14 mouse cellular contexts compared by ENCODE assay signal in genomic region chr17:35832400-35833238, GRCm38 (mm10). TPM values are rescaled to one million over a fixed set of nuclear protein-coding genes. Genes with fewer than 3 reads are reported as not detected.
DNase-seq lines count a peak whose midpoint lies in the region; ATAC-seq and TF ChIP-seq lines count a peak whose summit lies in the region.
"Had no signal": no experiment of that assay in that cellular context is flagged by ENCODE, and none has a peak within 500 bp of the region (broad histone marks: within the 10 kb centered on the region; RNA-seq: fewer than 3 reads in every experiment).

No protein-coding gene starts in this region.

- H3K27me3 ChIP-seq in forebrain, embryonic 10.5 days (ENCODE audit: poor library complexity, severe bottlenecking) = no peaks in the 10 kb centered on the region
- H3K27me3 ChIP-seq in forebrain, embryonic 12.5 days = no peaks in the 10 kb centered on the region
- H3K27me3 ChIP-seq in stomach, embryonic 15.5 days (replicated peaks) = no peaks in the 10 kb centered on the region
- H3K27me3 ChIP-seq in stomach, postnatal 0 days (ENCODE audit: control insufficient read depth, insufficient read depth, low read length) = no peaks in the 10 kb centered on the region
- H3K27me3 ChIP-seq in liver, embryonic 14.5 days (ENCODE audit: control insufficient read depth, insufficient read depth, low read length) = no peaks in the 10 kb centered on the region
- no peaks in the 10 kb centered on the region for H3K27me3 ChIP-seq in lung, postnatal 0 days (replicated peaks; ENCODE audit: insufficient read depth, low read length)
- H3K27me3 ChIP-seq: heart, embryonic 12.5 days; megakaryocyte, embryonic 14.5 days; Patski had no signal

- no peak overlapping the region for H3K4me2 ChIP-seq in forebrain, embryonic 12.5 days
- H3K4me2 ChIP-seq in stomach, embryonic 15.5 days = no peak overlapping the region
- H3K4me2 ChIP-seq in stomach, postnatal 0 days (replicated peaks; ENCODE audit: low read depth) = no peak overlapping the region
- H3K4me2 ChIP-seq in liver, embryonic 14.5 days (ENCODE audit: low read depth) = no peak overlapping the region
- no peak overlapping the region for H3K4me2 ChIP-seq in lung, postnatal 0 days (replicated peaks; ENCODE audit: low read depth, low read length)
- H3K4me2 ChIP-seq: heart, embryonic 12.5 days had no signal

- no peak for ATAC-seq in forebrain, embryonic 12.5 days (ENCODE audit: low FRiP score)
- no peak for ATAC-seq in stomach, embryonic 15.5 days (ENCODE audit: insufficient read depth, low FRiP score, low read depth)
- no peak for ATAC-seq in stomach, postnatal 0 days (ENCODE audit: low FRiP score, low TSS enrichment)
- no peak for ATAC-seq in liver, embryonic 14.5 days (ENCODE audit: insufficient read depth)
- no peak for ATAC-seq in megakaryocyte progenitor cell, adult 5-6 weeks (replicated peaks; ENCODE audit: poor library complexity)
- no peak for ATAC-seq in lung, postnatal 0 days
- ATAC-seq: intestine, postnatal 0 days; Patski had no signal

- no peak for TF ChIP-seq EP300 in stomach, postnatal 0 days (optimal IDR thresholded peaks at IDR 0.05)
- TF ChIP-seq EP300 in liver, embryonic 14.5 days (IDR thresholded peaks at IDR 0.05; ENCODE audit: low read depth) = no peak
- no peak for TF ChIP-seq EP300 in lung, postnatal 0 days (IDR thresholded peaks at IDR 0.05)

- no peak overlapping the region for H3K9ac ChIP-seq in forebrain, embryonic 12.5 days
- no peak overlapping the region for H3K9ac ChIP-seq in stomach, embryonic 15.5 days
- no peak overlapping the region for H3K9ac ChIP-seq in stomach, postnatal 0 days (ENCODE audit: low read length)
- H3K9ac ChIP-seq in liver, embryonic 14.5 days (replicated peaks) = peak overlapping the region; percentile 21; the same call in 1 of the 2 replicates
- no peak overlapping the region for H3K9ac ChIP-seq in lung, postnatal 0 days (replicated peaks; ENCODE audit: low read depth)
- H3K9ac ChIP-seq: heart, embryonic 12.5 days had no signal

- no peak for TF ChIP-seq CTCF in stomach, postnatal 0 days (IDR thresholded peaks at IDR 0.05; ENCODE audit: low read depth)
- no peak for TF ChIP-seq CTCF in liver, embryonic 14.5 days (IDR thresholded peaks at IDR 0.05; ENCODE audit: low read depth)
- no peak for TF ChIP-seq CTCF in lung, postnatal 0 days (IDR thresholded peaks at IDR 0.05)

- DNase-seq in forebrain, embryonic 10.5 days (ENCODE audit: extremely low spot score, low spot score) = peak; percentile 31
- no peak for DNase-seq in stomach, postnatal 0 days (ENCODE audit: low spot score)
- no peak for DNase-seq in liver, embryonic 14.5 days (ENCODE audit: low read depth in 3 of 3, low spot score in 3 of 3)
- no peak for DNase-seq in layer of hippocampus, adult 9-10 months (ENCODE audit: low spot score)
- DNase-seq in lung, postnatal 0 days (ENCODE audit: low spot score) = no peak
- DNase-seq: cerebellum, adult 8-10 months had no signal

- H3K4me1 ChIP-seq in forebrain, embryonic 10.5 days = peaks cover 43% of the 10 kb centered on the region
- peaks cover 36% of the 10 kb centered on the region for H3K4me1 ChIP-seq in forebrain, embryonic 12.5 days
- peaks cover 38% of the 10 kb centered on the region for H3K4me1 ChIP-seq in stomach, embryonic 15.5 days
- H3K4me1 ChIP-seq in stomach, postnatal 0 days (replicated peaks; ENCODE audit: control insufficient read depth, insufficient read depth) = 0 out of 2 replicates have a peak, but pooled peaks cover 5% of the 10 kb centered on the region
- H3K4me1 ChIP-seq in liver, embryonic 14.5 days (replicated peaks; ENCODE audit: control insufficient read depth in 2 of 2, insufficient read depth in 2 of 2, low read length in 1 of 2) = peaks cover 13 to 22% of the 10 kb centered on the region in 2 experiments
- peaks cover 5% of the 10 kb centered on the region; the same call in 1 of the 2 replicates for H3K4me1 ChIP-seq in lung, postnatal 0 days (ENCODE audit: insufficient read depth, low read depth, low read length)

- no peak overlapping the region for H3K27ac ChIP-seq in forebrain, embryonic 10.5 days
- H3K27ac ChIP-seq in forebrain, embryonic 12.5 days = no peak overlapping the region
- H3K27ac ChIP-seq in stomach, embryonic 15.5 days = 0 out of 2 replicates have a peak overlapping the region, but pooled peaks have one; percentile 22
- H3K27ac ChIP-seq in stomach, postnatal 0 days (replicated peaks) = no peak overlapping the region
- H3K27ac ChIP-seq in liver, embryonic 14.5 days = no peak overlapping the region; the same call in 1 of the 2 replicates
- no peak overlapping the region for H3K27ac ChIP-seq in lung, postnatal 0 days (ENCODE audit: low read length)
- H3K27ac ChIP-seq: layer of hippocampus, adult 2 months had no signal

- H3K4me3 ChIP-seq in forebrain, embryonic 10.5 days = peak overlapping the region; percentile 7; the same call in 1 of the 2 replicates
- H3K4me3 ChIP-seq in forebrain, embryonic 12.5 days (replicated peaks) = no peak overlapping the region
- no peak overlapping the region for H3K4me3 ChIP-seq in stomach, embryonic 15.5 days (replicated peaks)
- H3K4me3 ChIP-seq in stomach, postnatal 0 days (ENCODE audit: low read depth, low read length) = no peak overlapping the region
- H3K4me3 ChIP-seq in liver, embryonic 14.5 days (ENCODE audit: insufficient read depth in 1 of 2, low read depth in 2 of 2, low read length in 2 of 2) = no peak overlapping the region
- no peak overlapping the region for H3K4me3 ChIP-seq in lung, postnatal 0 days (ENCODE audit: low read depth, low read length)
- H3K4me3 ChIP-seq: heart, embryonic 12.5 days; layer of hippocampus, adult 2 months; megakaryocyte, embryonic 14.5 days had no signal

- H3K36me3 ChIP-seq in forebrain, embryonic 10.5 days (replicated peaks) = peaks cover 91% of the 10 kb centered on the region
- H3K36me3 ChIP-seq in forebrain, embryonic 12.5 days (replicated peaks) = peaks cover 60% of the 10 kb centered on the region
- peaks cover 35% of the 10 kb centered on the region for H3K36me3 ChIP-seq in stomach, embryonic 15.5 days
- H3K36me3 ChIP-seq in stomach, postnatal 0 days (ENCODE audit: control insufficient read depth, insufficient read depth, low read length) = peaks cover 18% of the 10 kb centered on the region
- peaks cover 54% of the 10 kb centered on the region for H3K36me3 ChIP-seq in liver, embryonic 14.5 days (replicated peaks; ENCODE audit: control insufficient read depth, insufficient read depth, low read depth)
- peaks cover 39% of the 10 kb centered on the region for H3K36me3 ChIP-seq in lung, postnatal 0 days (ENCODE audit: insufficient read depth, low read length)

- 71% methylated on average over 8 of the region's 8 CpGs for WGBS in forebrain, embryonic 10.5 days
- 70% methylated on average over 8 of the region's 8 CpGs for WGBS in forebrain, embryonic 12.5 days
- WGBS in stomach, embryonic 15.5 days = 56% methylated on average over 8 of the region's 8 CpGs
- WGBS in stomach, postnatal 0 days = 55% methylated on average over 8 of the region's 8 CpGs
- WGBS in liver, embryonic 14.5 days (ENCODE audit: insufficient replicate concordance) = 69% methylated on average over 8 of the region's 8 CpGs
- WGBS in lung, postnatal 0 days = 57% methylated on average over 8 of the region's 8 CpGs

- no peaks in the 10 kb centered on the region for H3K9me3 ChIP-seq in forebrain, embryonic 10.5 days
- no peaks in the 10 kb centered on the region for H3K9me3 ChIP-seq in forebrain, embryonic 12.5 days
- no peaks in the 10 kb centered on the region for H3K9me3 ChIP-seq in stomach, embryonic 15.5 days
- no peaks in the 10 kb centered on the region for H3K9me3 ChIP-seq in stomach, postnatal 0 days (ENCODE audit: control insufficient read depth, low read length)
- H3K9me3 ChIP-seq in liver, embryonic 14.5 days (ENCODE audit: control insufficient read depth, low read length) = no peaks in the 10 kb centered on the region
- no peaks in the 10 kb centered on the region for H3K9me3 ChIP-seq in lung, postnatal 0 days (ENCODE audit: low read length)
- H3K9me3 ChIP-seq: megakaryocyte, embryonic 14.5 days had no signal

RNA-seq across cellular contexts. Expression of gene Tubb5, which starts 5.5 kb away (rescaled TPM):
- polyA plus RNA-seq in forebrain, embryonic 10.5 days (2016; fragmentation: Nextera tagmentation; extraction: Ambion mirVana) = 1,607 and 1,608 TPM in 2 replicates
- 1,541 and 1,619 TPM in 2 replicates for polyA plus RNA-seq in forebrain, embryonic 12.5 days (2016; fragmentation: Nextera tagmentation; extraction: Ambion mirVana)
- 762 and 772 TPM in 2 replicates for polyA plus RNA-seq in stomach, embryonic 15.5 days (2015; fragmentation: Nextera tagmentation; extraction: Ambion mirVana)
- polyA plus RNA-seq in stomach, postnatal 0 days (2015; fragmentation: Nextera tagmentation; extraction: Ambion mirVana) = 251 and 296 TPM in 2 replicates
- 460 and 467 TPM in 2 replicates for polyA plus RNA-seq in liver, embryonic 14.5 days (2012; rRNA removed)
- polyA plus RNA-seq in liver, embryonic 14.5 days (2014; fragmentation: Nextera tagmentation; extraction: Ambion mirVana) = 330 and 363 TPM in 2 replicates
- total RNA-seq in megakaryocyte progenitor cell, adult 5-6 weeks (2015) = 871 and 938 TPM in 2 replicates
- total RNA-seq in megakaryocyte progenitor cell, adult 5-6 weeks (2017) = 947 and 991 TPM in 2 replicates
- polyA plus RNA-seq in lung, postnatal 0 days (2015; fragmentation: Nextera tagmentation; extraction: Ambion mirVana) = 292 and 298 TPM in 2 replicates

RNA-seq across cellular contexts. Expression of gene Mdc1, which starts 8.7 kb away (rescaled TPM):
- 26.9 and 29.3 TPM in 2 replicates for polyA plus RNA-seq in forebrain, embryonic 10.5 days (2016; fragmentation: Nextera tagmentation; extraction: Ambion mirVana)
- polyA plus RNA-seq in forebrain, embryonic 12.5 days (2016; fragmentation: Nextera tagmentation; extraction: Ambion mirVana) = 22.3 and 26.1 TPM in 2 replicates
- 15.2 and 19.7 TPM in 2 replicates for polyA plus RNA-seq in stomach, embryonic 15.5 days (2015; fragmentation: Nextera tagmentation; extraction: Ambion mirVana)
- polyA plus RNA-seq in stomach, postnatal 0 days (2015; fragmentation: Nextera tagmentation; extraction: Ambion mirVana) = 2.1 and 2.2 TPM in 2 replicates
- polyA plus RNA-seq in liver, embryonic 14.5 days (2012; rRNA removed) = 9.2 and 10.0 TPM in 2 replicates
- 6.3 and 9.1 TPM in 2 replicates for polyA plus RNA-seq in liver, embryonic 14.5 days (2014; fragmentation: Nextera tagmentation; extraction: Ambion mirVana)
- total RNA-seq in megakaryocyte progenitor cell, adult 5-6 weeks (2015) = 77.6 and 77.8 TPM in 2 replicates
- total RNA-seq in megakaryocyte progenitor cell, adult 5-6 weeks (2017) = 17.5 and 17.6 TPM in 2 replicates
- polyA plus RNA-seq in lung, postnatal 0 days (2015; fragmentation: Nextera tagmentation; extraction: Ambion mirVana) = 2.8 and 3.1 TPM in 2 replicates

RNA-seq across cellular contexts. Expression of gene Flot1, which starts 9.6 kb away (rescaled TPM):
- polyA plus RNA-seq in forebrain, embryonic 10.5 days (2016; fragmentation: Nextera tagmentation; extraction: Ambion mirVana) = 49.7 and 51.6 TPM in 2 replicates
- 53.7 and 56.0 TPM in 2 replicates for polyA plus RNA-seq in forebrain, embryonic 12.5 days (2016; fragmentation: Nextera tagmentation; extraction: Ambion mirVana)
- polyA plus RNA-seq in stomach, embryonic 15.5 days (2015; fragmentation: Nextera tagmentation; extraction: Ambion mirVana) = 45.3 and 46.0 TPM in 2 replicates
- polyA plus RNA-seq in stomach, postnatal 0 days (2015; fragmentation: Nextera tagmentation; extraction: Ambion mirVana) = 41.0 and 43.5 TPM in 2 replicates
- 22.4 and 34.7 TPM in 2 replicates for polyA plus RNA-seq in liver, embryonic 14.5 days (2012; rRNA removed)
- 27.8 and 29.2 TPM in 2 replicates for polyA plus RNA-seq in liver, embryonic 14.5 days (2014; fragmentation: Nextera tagmentation; extraction: Ambion mirVana)
- total RNA-seq in megakaryocyte progenitor cell, adult 5-6 weeks (2015) = 52.9 and 58.3 TPM in 2 replicates
- 65.1 and 74.4 TPM in 2 replicates for total RNA-seq in megakaryocyte progenitor cell, adult 5-6 weeks (2017)
- polyA plus RNA-seq in lung, postnatal 0 days (2015; fragmentation: Nextera tagmentation; extraction: Ambion mirVana) = 106 and 117 TPM in 2 replicates

RNA-seq across cellular contexts. Expression of gene Ier3, which starts 11.1 kb away (rescaled TPM):
- polyA plus RNA-seq in forebrain, embryonic 10.5 days (2016; fragmentation: Nextera tagmentation; extraction: Ambion mirVana) = 4.6 and 5.3 TPM in 2 replicates
- 4.9 and 5.3 TPM in 2 replicates for polyA plus RNA-seq in forebrain, embryonic 12.5 days (2016; fragmentation: Nextera tagmentation; extraction: Ambion mirVana)
- 14.5 and 16.7 TPM in 2 replicates for polyA plus RNA-seq in stomach, embryonic 15.5 days (2015; fragmentation: Nextera tagmentation; extraction: Ambion mirVana)
- 74.8 and 79.5 TPM in 2 replicates for polyA plus RNA-seq in stomach, postnatal 0 days (2015; fragmentation: Nextera tagmentation; extraction: Ambion mirVana)
- 10.2 and 11.0 TPM in 2 replicates for polyA plus RNA-seq in liver, embryonic 14.5 days (2012; rRNA removed)
- 11.6 and 13.2 TPM in 2 replicates for polyA plus RNA-seq in liver, embryonic 14.5 days (2014; fragmentation: Nextera tagmentation; extraction: Ambion mirVana)
- total RNA-seq in megakaryocyte progenitor cell, adult 5-6 weeks (2015) = 28.1 and 41.7 TPM in 2 replicates
- 24.6 and 33.1 TPM in 2 replicates for total RNA-seq in megakaryocyte progenitor cell, adult 5-6 weeks (2017)
- polyA plus RNA-seq in lung, postnatal 0 days (2015; fragmentation: Nextera tagmentation; extraction: Ambion mirVana) = 205 and 234 TPM in 2 replicates

RNA-seq across cellular contexts. Expression of gene Nrm, which starts 28.5 kb away (rescaled TPM):
- 81.9 and 84.0 TPM in 2 replicates for polyA plus RNA-seq in forebrain, embryonic 10.5 days (2016; fragmentation: Nextera tagmentation; extraction: Ambion mirVana)
- 56.2 and 60.5 TPM in 2 replicates for polyA plus RNA-seq in forebrain, embryonic 12.5 days (2016; fragmentation: Nextera tagmentation; extraction: Ambion mirVana)
- 54.0 and 54.7 TPM in 2 replicates for polyA plus RNA-seq in stomach, embryonic 15.5 days (2015; fragmentation: Nextera tagmentation; extraction: Ambion mirVana)
- polyA plus RNA-seq in stomach, postnatal 0 days (2015; fragmentation: Nextera tagmentation; extraction: Ambion mirVana) = 27.3 and 27.4 TPM in 2 replicates
- polyA plus RNA-seq in liver, embryonic 14.5 days (2012; rRNA removed) = 15.6 and 18.2 TPM in 2 replicates
- 20.1 and 22.4 TPM in 2 replicates for polyA plus RNA-seq in liver, embryonic 14.5 days (2014; fragmentation: Nextera tagmentation; extraction: Ambion mirVana)
- 47.4 and 64.5 TPM in 2 replicates for total RNA-seq in megakaryocyte progenitor cell, adult 5-6 weeks (2015)
- 43.1 and 50.1 TPM in 2 replicates for total RNA-seq in megakaryocyte progenitor cell, adult 5-6 weeks (2017)
- polyA plus RNA-seq in lung, postnatal 0 days (2015; fragmentation: Nextera tagmentation; extraction: Ambion mirVana) = 21.4 and 22.9 TPM in 2 replicates
